Mouse (Mus musculus): Measurements from ENCODE around the gene Gm27027. TPM values are rescaled to one million over a fixed set of nuclear protein-coding genes. Genes with fewer than 3 reads are reported as not detected.

The Gm27027 gene
- total RNA-seq, 2 experiments from 2014 or later = not detected

DNA sequence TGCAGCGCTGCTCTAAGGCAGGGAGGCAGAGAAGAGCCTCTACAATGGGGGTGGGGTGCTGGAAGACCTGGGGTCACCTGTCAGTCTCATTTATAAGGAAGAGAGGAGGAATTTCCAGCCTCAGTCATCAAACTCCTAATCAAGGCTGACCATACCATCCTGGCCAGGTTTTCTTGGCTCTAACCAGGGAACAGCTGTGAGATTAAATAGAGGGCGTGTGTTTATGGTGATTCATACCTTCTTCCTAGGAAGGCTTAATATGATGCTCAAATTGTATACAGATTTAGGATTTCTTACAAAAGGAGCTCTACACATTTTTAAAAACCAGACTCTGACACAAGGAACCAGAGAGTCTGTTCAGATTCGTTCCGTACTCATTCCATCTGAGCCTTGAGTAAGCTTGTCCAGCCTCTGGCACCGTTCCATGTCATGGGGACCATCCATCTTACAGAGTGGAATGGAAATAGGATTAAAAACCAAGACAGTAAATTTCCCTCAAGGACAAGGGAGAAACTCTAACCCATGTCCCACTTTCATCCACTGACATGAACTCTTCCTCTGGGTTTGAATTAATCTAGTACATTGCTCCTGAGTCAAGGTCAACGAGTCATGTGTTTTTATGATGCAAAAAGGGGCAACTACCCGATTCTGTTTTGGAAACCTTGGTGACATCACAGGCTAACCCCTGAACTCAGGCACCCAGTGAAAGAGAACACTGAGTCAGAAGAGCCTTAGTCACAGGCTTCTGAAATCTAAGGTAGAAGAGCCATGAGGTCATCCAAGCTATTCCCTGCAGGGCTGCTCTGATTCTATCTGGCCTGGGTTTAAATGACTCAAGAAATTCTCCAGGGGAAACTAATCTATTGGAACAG lies 16.7 kb downstream of the Gm27027 start:
- no peak for ATAC-seq (replicated peaks; ENCODE audit: low FRiP score, low TSS enrichment, poor library complexity, severe bottlenecking)

GRCm38 (mm10) chr2:93976436-93977252 lies 19.5 kb downstream of the Gm27027 start:
- ATAC-seq (replicated peaks; ENCODE audit: low FRiP score, low TSS enrichment, poor library complexity, severe bottlenecking) = peak; percentile 78

GRCm38 (mm10) chr2:93975526-93976435 lies 20.4 kb downstream of the Gm27027 start:
- ATAC-seq (replicated peaks; ENCODE audit: low FRiP score, low TSS enrichment, poor library complexity, severe bottlenecking) = no peak

DNA sequence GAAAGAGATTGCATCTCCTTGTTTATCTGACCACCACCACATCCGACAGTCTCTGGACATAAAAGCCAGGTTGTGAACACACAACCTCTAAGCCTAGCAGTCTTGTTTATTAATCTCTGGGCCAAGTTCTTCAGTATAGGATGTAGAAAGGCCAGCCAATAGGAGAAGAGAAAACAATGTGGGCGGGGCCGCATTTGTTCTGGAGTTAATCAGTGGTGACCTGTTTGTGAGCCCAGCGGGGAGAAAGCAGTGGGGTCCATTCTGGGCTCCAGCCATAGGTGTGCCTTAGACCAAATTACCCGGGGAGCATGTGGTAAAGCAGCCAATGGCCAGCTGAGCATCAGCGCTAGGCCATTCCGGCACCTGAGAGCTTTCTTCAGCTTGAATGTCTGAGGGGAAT lies 21.1 kb downstream of the Gm27027 start:
- ATAC-seq (replicated peaks; ENCODE audit: low FRiP score, low TSS enrichment, poor library complexity, severe bottlenecking) = no peak

GRCm38 (mm10) chr2:93971647-93972046 lies 24.5 kb downstream of the Gm27027 start:
- ATAC-seq (replicated peaks; ENCODE audit: low FRiP score, low TSS enrichment, poor library complexity, severe bottlenecking) = no peak

DNA sequence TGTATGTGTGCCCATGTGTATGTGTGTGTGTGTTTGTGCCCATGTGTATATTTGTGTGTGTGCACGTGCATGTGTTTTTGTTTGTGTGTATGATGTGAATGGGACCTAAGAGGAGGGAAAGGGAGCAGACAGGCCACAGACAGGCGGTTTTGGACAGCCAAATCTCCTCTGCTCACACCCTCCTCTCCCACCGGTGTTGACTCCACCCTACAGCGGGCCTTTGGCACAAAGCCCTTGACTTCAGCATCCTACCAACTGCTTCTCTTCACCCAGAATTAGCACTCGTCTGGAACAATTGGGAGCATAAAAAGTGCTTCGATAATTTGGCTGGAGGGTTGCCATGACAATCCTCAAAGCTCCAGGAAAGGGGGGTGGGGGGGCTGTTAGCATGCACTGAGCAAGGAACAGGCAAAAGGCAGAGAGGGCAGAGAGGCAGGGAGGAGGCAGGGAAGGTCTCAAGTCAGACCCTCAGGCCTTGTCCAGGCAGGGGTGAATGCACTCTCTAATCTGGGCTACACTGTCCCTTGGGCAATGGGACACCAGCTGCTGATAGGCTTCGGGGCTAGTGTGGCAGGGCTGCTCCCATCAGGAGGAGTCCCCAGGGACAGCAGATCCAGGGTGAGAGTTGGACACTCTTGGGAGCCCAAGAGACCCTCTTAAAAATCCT lies 31.5 kb downstream of the Gm27027 start:
- no peak for ATAC-seq (replicated peaks; ENCODE audit: low FRiP score, low TSS enrichment, poor library complexity, severe bottlenecking)

DNA sequence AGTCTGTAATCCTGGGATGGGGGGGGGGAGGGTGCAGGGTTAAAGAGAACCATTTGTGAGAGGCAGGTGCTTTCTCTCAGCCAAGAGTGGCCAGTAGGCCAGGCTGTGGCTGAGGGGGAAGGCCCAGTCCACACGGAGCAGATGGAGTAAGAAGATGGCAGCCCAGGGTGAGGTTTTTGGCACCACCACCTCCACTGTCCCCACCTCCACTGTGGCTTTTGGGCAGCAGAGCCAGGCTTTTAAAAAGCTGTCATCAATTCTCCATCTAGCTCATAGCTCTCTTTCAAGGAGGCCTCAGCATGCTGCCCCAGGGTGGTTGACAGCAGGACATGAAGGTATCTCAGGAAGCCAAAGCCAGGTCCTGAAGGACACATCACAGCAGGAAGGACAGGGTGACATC lies 32.4 kb downstream of the Gm27027 start:
- ATAC-seq (replicated peaks; ENCODE audit: low FRiP score, low TSS enrichment, poor library complexity, severe bottlenecking) = no peak

DNA sequence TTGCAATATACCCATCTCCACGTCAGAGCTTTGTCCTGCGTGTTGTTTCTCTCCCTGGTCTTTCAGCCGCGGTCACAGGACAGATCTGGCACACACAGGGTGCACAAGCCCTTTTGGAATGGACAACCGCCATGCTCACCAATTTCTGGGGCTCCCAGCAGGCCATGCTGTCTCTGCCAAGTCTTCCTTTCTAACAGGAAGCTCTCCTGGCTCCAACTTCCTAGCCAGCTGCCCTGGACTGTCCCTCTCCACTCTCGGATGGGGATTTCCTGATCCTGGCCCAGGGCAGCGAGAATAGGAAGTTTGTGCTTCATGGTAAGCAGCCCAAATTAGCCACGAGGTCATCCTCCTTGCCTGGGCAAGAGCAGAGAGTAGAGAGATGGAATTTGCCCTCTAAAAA lies 34.4 kb downstream of the Gm27027 start:
- ATAC-seq (replicated peaks; ENCODE audit: low FRiP score, low TSS enrichment, poor library complexity, severe bottlenecking) = no peak

- ATAC-seq (replicated peaks; ENCODE audit: low FRiP score, low TSS enrichment, poor library complexity, severe bottlenecking) = no peak
Observed at GRCm38 (mm10) chr2:93959346-93959745, 36.8 kb downstream of the Gm27027 start.

- no peak for ATAC-seq (replicated peaks; ENCODE audit: low FRiP score, low TSS enrichment, poor library complexity, severe bottlenecking)
Observed at GRCm38 (mm10) chr2:93958216-93958615, 37.9 kb downstream of the Gm27027 start.

- no peak for ATAC-seq (replicated peaks; ENCODE audit: low FRiP score, low TSS enrichment, poor library complexity, severe bottlenecking)
Observed at GRCm38 (mm10) chr2:93957785-93958175, 38.4 kb downstream of the Gm27027 start.

DNA sequence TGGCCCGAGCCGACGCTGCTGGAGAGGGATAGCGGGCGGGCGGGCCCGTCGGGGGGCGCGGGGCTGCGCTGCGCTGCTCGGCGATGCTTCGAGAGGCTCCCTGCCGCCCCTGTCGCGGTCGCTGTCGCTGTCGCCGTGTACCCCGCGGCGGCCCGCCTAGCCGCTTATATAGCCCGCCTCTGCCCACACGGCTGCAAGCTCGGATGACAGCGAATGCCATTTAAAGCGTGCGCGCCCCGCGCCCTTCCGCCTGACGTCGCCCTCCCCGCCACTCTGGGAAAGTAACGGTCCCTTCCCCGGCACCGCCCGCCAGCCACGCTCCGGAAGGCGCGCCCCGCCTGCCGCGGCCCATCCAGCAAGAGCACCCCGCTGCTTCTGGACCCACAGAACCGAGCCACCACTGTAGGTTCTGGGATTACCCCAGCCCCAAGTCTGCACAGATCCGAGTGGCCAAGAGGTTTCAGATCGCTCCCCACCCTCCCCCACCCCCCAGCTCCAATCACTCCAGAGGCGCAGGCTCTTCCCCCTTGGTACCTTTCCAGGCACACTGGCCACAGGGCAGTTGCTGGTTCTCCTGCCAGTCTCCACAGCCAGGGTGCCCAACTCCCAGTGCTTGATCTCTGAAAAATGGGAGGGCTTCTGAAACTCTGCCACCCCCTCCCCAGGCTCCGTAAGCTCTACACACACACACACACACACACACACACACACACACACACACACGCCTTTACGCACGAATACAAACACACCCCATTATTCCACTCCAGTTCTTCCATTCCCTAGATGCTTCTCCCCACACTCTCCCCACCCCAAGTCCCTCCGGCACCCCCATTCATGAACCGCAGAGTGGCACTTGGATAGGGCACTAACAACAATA lies 39.0 kb downstream of the Gm27027 start, which contains the start of gene Gm13889:
Gene Gm13889 (minus strand): TSS at position 294 of the 877 bp plus-strand sequence.
- ATAC-seq (replicated peaks; ENCODE audit: low FRiP score, low TSS enrichment, poor library complexity, severe bottlenecking) = no peak

DNA sequence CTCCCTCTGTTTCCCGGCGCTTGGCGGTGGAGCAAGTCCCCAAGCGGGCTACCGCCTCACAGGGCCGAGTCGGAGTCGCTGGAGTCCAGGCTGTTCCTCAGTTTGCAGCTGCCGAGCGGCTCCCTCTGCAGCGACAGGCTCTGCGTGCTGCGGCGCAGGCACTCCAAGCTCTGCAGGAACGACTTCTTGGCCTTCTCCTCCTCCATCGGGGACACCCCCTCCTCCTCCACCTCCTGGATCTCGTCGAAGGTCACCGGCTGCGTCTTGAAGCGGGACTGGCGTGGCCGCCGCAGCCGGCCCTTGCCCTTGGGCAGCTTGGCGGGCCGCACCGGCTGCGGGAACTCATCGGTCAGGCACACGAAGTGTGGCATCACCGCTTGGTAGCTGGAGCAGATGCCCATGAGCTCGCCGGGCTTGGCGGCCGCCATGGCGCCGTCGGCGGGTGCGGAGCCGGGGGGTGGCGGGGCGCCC lies 39.8 kb downstream of the Gm27027 start:
- peak; percentile 54 for ATAC-seq (replicated peaks; ENCODE audit: low FRiP score, low TSS enrichment, poor library complexity, severe bottlenecking)

DNA sequence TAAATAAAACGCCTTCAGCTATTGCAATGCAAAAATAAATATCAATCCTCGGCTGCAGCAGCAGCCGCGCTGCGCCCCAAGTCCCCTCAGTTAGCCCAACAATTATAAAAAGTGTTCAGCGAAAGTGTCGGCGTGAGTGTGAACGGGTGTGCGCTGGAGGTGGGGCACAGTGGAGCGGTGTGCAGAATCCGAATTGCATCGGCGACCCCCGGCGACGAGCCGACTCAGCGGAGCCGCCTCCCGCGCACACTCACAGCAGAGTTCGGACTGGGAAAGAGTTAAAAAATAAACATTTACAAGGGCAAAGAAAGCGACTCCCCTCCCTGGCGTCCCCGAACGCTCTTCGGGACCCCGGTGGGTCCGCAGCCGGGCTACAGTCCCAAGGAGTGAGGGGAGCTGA lies 40.3 kb downstream of the Gm27027 start:
- ATAC-seq (replicated peaks; ENCODE audit: low FRiP score, low TSS enrichment, poor library complexity, severe bottlenecking) = no peak

DNA sequence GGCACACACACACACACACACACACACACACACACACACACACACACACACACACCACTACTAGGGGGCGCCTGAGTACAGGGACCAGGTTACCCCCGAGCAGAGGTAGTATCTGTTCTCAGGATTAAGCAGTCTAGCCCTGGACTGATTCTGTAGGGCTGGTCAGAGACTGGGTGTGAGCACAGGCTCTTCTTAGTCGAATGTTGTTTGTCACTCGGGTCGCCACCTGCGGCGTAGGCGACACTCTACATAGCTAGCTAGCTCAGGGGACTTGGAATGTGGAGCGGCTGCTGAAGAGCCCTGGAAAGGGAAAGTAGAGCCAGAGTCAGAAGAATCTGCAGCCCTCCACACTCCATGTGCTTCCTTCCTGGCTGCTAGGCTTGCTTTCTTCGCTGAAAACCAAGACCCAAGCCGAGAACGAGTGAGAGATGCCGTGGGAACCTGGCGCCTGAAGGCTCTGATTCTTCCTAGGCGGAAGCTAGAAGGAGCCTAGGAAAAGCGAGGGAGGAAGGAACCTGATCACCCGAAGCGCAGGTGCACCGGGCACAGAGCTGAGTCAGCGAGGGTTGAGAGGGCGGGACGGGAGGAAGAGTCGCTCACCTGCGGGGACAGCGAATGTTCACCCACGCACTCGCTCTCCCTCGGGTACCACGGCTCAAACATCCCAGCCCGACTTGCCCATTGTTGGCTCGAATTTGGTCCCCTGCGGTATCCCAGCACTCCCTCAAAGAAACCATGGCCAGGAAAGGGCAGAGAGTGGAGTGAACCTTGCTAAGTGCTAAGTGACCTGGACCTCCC lies 41.2 kb downstream of the Gm27027 start:
- no peak for ATAC-seq (replicated peaks; ENCODE audit: low FRiP score, low TSS enrichment, poor library complexity, severe bottlenecking)

- no peak for ATAC-seq (replicated peaks; ENCODE audit: low FRiP score, low TSS enrichment, poor library complexity, severe bottlenecking)
Observed at GRCm38 (mm10) chr2:93953726-93954125, 42.4 kb downstream of the Gm27027 start.

DNA sequence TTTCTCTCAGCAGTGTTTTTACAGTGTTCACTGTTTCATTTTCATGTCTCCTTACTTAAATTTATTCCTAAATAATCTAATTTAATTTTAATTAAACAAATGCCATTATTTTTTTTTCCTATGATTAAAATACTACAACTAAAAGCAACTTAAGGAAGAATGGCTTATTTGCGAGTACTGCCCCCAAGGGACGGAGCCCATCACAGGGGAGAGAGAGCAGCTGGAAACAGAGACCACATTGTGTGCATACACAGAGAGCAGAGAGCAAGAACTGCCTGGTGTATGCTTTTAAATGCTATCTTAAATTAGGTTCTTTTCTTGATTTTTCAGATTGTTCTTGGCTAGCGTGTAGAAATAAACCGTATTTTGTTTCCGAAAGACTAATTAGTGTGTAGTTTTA lies 49.2 kb downstream of the Gm27027 start:
- ATAC-seq (replicated peaks; ENCODE audit: low FRiP score, low TSS enrichment, poor library complexity, severe bottlenecking) = no peak
